In genomic region chr10:80161522-80162242, GRCm38 (mm10) we compare ENCODE assay signal across 7 mouse cellular contexts. TPM values are rescaled to one million over a fixed set of nuclear protein-coding genes. Genes with fewer than 3 reads are reported as not detected.
DNase-seq lines count a peak whose midpoint lies in the region; ATAC-seq and TF ChIP-seq lines count a peak whose summit lies in the region.

No protein-coding gene starts in this region.

- peak overlapping the region; percentile 68; the same call in 1 of the 2 replicates for H3K4me2 ChIP-seq in forebrain, embryonic 13.5 days
- peak overlapping the region; percentile 82 for H3K4me2 ChIP-seq in lung, embryonic 14.5 days

- H3K36me3 ChIP-seq in ES-E14 (ENCODE audit: control insufficient read depth, insufficient read depth, low read length, poor library complexity, severe bottlenecking): peaks cover 5% of the 10 kb centered on the region
- peaks cover 19% of the 10 kb centered on the region for H3K36me3 ChIP-seq in forebrain, embryonic 13.5 days (ENCODE audit: poor library complexity, severe bottlenecking)
- H3K36me3 ChIP-seq in lung, embryonic 14.5 days (ENCODE audit: insufficient read depth): peaks cover 18% of the 10 kb centered on the region

- H3K27me3 ChIP-seq in forebrain, embryonic 13.5 days: no peaks in the 10 kb centered on the region
- H3K27me3 ChIP-seq in lung, embryonic 14.5 days (ENCODE audit: insufficient read depth, low read length): no peaks in the 10 kb centered on the region

- in situ Hi-C loops in ES-E14 (cut with MboI; ENCODE audit: low sequenced_read_pairs in 2 of 2, unreplicated experiment in 2 of 2): no loop called here

- peak overlapping the region; percentile 20; the same call in 1 of the 2 replicates for H3K9ac ChIP-seq in ES-E14 (ENCODE audit: insufficient read depth, low read depth, low read length, poor library complexity, severe bottlenecking)
- H3K9ac ChIP-seq in forebrain, embryonic 13.5 days: peak overlapping the region; percentile 54; the same call in 1 of the 2 replicates
- peak overlapping the region; percentile 51 for H3K9ac ChIP-seq in lung, embryonic 14.5 days

- DNase-seq in 416B (ENCODE audit: low read depth): peak; percentile 79
- DNase-seq in ES-E14 (ENCODE audit: low read depth, low spot score): no peak
- peak; percentile 73 for DNase-seq in kidney, adult 11 months
- peak; percentile 81 for DNase-seq in lung, embryonic 14.5 days
- DNase-seq in testis, postnatal 14 days (ENCODE audit: low spot score): peak; percentile 68
- DNase-seq in urinary bladder, adult 18-20 months (ENCODE audit: low spot score in 2 of 2): no peak

- 21% methylated on average over 5 of the region's 7 CpGs for WGBS in forebrain, embryonic 13.5 days
- WGBS in lung, embryonic 14.5 days: 8% methylated on average over 7 of the region's 7 CpGs

- no peak for TF ChIP-seq CTCF in lung, embryonic 14.5 days (IDR thresholded peaks at IDR 0.05; ENCODE audit: low read depth)

- H3K4me3 ChIP-seq in ES-E14 (ENCODE audit: insufficient read depth in 1 of 2, low read depth in 1 of 2, low read length in 2 of 2, poor library complexity in 1 of 2, severe bottlenecking in 1 of 2): peak overlapping the region; percentile 17 to 57; a peak in 2 of 4 replicates
- H3K4me3 ChIP-seq in forebrain, embryonic 13.5 days: no peak overlapping the region
- peak overlapping the region; percentile 39 for H3K4me3 ChIP-seq in lung, embryonic 14.5 days (ENCODE audit: low read depth, low read length)

- no peaks in the 10 kb centered on the region for H3K9me3 ChIP-seq in ES-E14 (ENCODE audit: control insufficient read depth, insufficient read depth, low read depth, low read length)
- no peaks in the 10 kb centered on the region for H3K9me3 ChIP-seq in forebrain, embryonic 13.5 days (replicated peaks)
- no peaks in the 10 kb centered on the region for H3K9me3 ChIP-seq in lung, embryonic 14.5 days (ENCODE audit: low read depth, low read length)

- no peak for ATAC-seq in forebrain, embryonic 13.5 days
- ATAC-seq in lung, embryonic 14.5 days (ENCODE audit: insufficient read depth): peak; percentile 24

- H3K4me1 ChIP-seq in ES-E14 (ENCODE audit: control insufficient read depth in 2 of 2, insufficient read depth in 2 of 2, low read length in 2 of 2, poor library complexity in 1 of 2): peaks cover 7 to 41% of the 10 kb centered on the region in 2 experiments
- H3K4me1 ChIP-seq in forebrain, embryonic 13.5 days: peaks cover 71% of the 10 kb centered on the region
- peaks cover 59% of the 10 kb centered on the region for H3K4me1 ChIP-seq in lung, embryonic 14.5 days (ENCODE audit: insufficient read depth)

- peak overlapping the region; percentile 88 for H3K27ac ChIP-seq in ES-E14 (ENCODE audit: insufficient read depth, low read depth, low read length, poor library complexity, severe bottlenecking)
- H3K27ac ChIP-seq in forebrain, embryonic 13.5 days: peak overlapping the region; percentile 25; the same call in 1 of the 2 replicates
- peak overlapping the region; percentile 97 for H3K27ac ChIP-seq in lung, embryonic 14.5 days (ENCODE audit: low read depth)

TF ChIP-seq in ES-E14, 5 proteins besides CTCF, POLR2A, EP300 and RAD21:
- no peak for TF ChIP-seq ZNF384 (IDR thresholded peaks at IDR 0.05; ENCODE audit: low read depth, low read length)
- no peak for TF ChIP-seq CHD2 (IDR thresholded peaks at IDR 0.05; ENCODE audit: low read depth, low read length)
- TF ChIP-seq ZC3H11A (IDR thresholded peaks at IDR 0.05; ENCODE audit: borderline replicate concordance, low read depth, low read length): no peak
- TF ChIP-seq MAFK (IDR thresholded peaks at IDR 0.05; ENCODE audit: insufficient read depth, low read depth, low read length): no peak
- no peak for TF ChIP-seq HCFC1 (IDR thresholded peaks at IDR 0.05; ENCODE audit: borderline replicate concordance, insufficient read depth, low read length)

RNA-seq across cellular contexts. Expression of gene Cirbp, which starts 4.1 kb away (rescaled TPM):
- 69.6 and 105 TPM in 2 replicates for total RNA-seq in ES-E14 (2012; rRNA removed)
- polyA plus RNA-seq in forebrain, embryonic 13.5 days (2015; fragmentation: Nextera tagmentation; extraction: Ambion mirVana): 274 and 308 TPM in 2 replicates
- polyA plus RNA-seq in lung, embryonic 14.5 days (2014; fragmentation: Nextera tagmentation; extraction: Ambion mirVana): 71.8 and 71.9 TPM in 2 replicates

RNA-seq across cellular contexts. Expression of gene 1600002K03Rik, which starts 11.1 kb away (rescaled TPM):
- total RNA-seq in ES-E14 (2012; rRNA removed): 25.4 and 31.2 TPM in 2 replicates
- 12.2 and 12.6 TPM in 2 replicates for polyA plus RNA-seq in forebrain, embryonic 13.5 days (2015; fragmentation: Nextera tagmentation; extraction: Ambion mirVana)
- polyA plus RNA-seq in lung, embryonic 14.5 days (2014; fragmentation: Nextera tagmentation; extraction: Ambion mirVana): 8.3 and 9.7 TPM in 2 replicates

RNA-seq across cellular contexts. Expression of gene Midn, which starts 13.6 kb away (rescaled TPM):
- total RNA-seq in ES-E14 (2012; rRNA removed): 38.3 and 42.6 TPM in 2 replicates
- polyA plus RNA-seq in forebrain, embryonic 13.5 days (2015; fragmentation: Nextera tagmentation; extraction: Ambion mirVana): 35.1 and 37.9 TPM in 2 replicates
- 32.6 and 34.2 TPM in 2 replicates for polyA plus RNA-seq in lung, embryonic 14.5 days (2014; fragmentation: Nextera tagmentation; extraction: Ambion mirVana)

RNA-seq across cellular contexts. Expression of gene Efna2, which starts 17.6 kb away (rescaled TPM):
- total RNA-seq in ES-E14 (2012; rRNA removed): 2.7 and 3.4 TPM in 2 replicates
- polyA plus RNA-seq in forebrain, embryonic 13.5 days (2015; fragmentation: Nextera tagmentation; extraction: Ambion mirVana): 17.7 and 19.5 TPM in 2 replicates
- polyA plus RNA-seq in lung, embryonic 14.5 days (2014; fragmentation: Nextera tagmentation; extraction: Ambion mirVana): 19.6 and 22.7 TPM in 2 replicates

RNA-seq across cellular contexts. Expression of gene Cbarp, which starts 21.0 kb away (rescaled TPM):
- total RNA-seq in ES-E14 (2012; rRNA removed): 20.9 and 41.0 TPM in 2 replicates
- polyA plus RNA-seq in forebrain, embryonic 13.5 days (2015; fragmentation: Nextera tagmentation; extraction: Ambion mirVana): 21.2 and 26.8 TPM in 2 replicates
- 3.8 and 5.5 TPM in 2 replicates for polyA plus RNA-seq in lung, embryonic 14.5 days (2014; fragmentation: Nextera tagmentation; extraction: Ambion mirVana)

Comparison
In these comparisons a context has a peak if more than half of its experiments do, and no peak if none do; other contexts are left out.
1. DNase-seq: peak in 416B (single experiment), kidney, adult 11 months (single experiment), lung, embryonic 14.5 days (single experiment) and testis, postnatal 14 days (single experiment); none in ES-E14 (single experiment) and urinary bladder, adult 18-20 months (0 of 2).
2. H3K27ac ChIP-seq: peak in every context shown above with its lines; median percentile 97 in lung, embryonic 14.5 days; 88 in ES-E14; 25 in forebrain, embryonic 13.5 days.
3. Peak in every context shown above with its lines, with median percentiles within 50 percentile points of each other: H3K9ac ChIP-seq.